Mouse (Mus musculus): ENCODE data around the gene Ddr2. TPM values are rescaled to one million over a fixed set of nuclear protein-coding genes. Genes with fewer than 3 reads are reported as not detected.
A peak's percentile ranks its signal among the peaks of the same experiment; 100 is the strongest.

The Ddr2 gene
- polyA plus RNA-seq (2015; fragmentation: Nextera tagmentation; extraction: Ambion mirVana): 1.1 and 1.2 TPM in 2 replicates

GRCm38 (mm10) chr1:170110516-170111332 is at the start of gene Ddr2:
Gene Ddr2 (minus strand): TSS chr1:170110762.
- no peak within 1 kb of the TSS for H3K27ac ChIP-seq (replicated peaks)
- 64% methylated on average over 17 of the region's 17 CpGs for WGBS (ENCODE audit: insufficient replicate concordance)
- H3K36me3 ChIP-seq (replicated peaks): no peaks in the 10 kb centered on the region
- ATAC-seq (ENCODE audit: insufficient read depth): no peak
- no peaks in the 10 kb centered on the region for H3K9me3 ChIP-seq (replicated peaks)
- no peak within 1 kb of the TSS for H3K9ac ChIP-seq
- no peak within 1 kb of the TSS for H3K4me2 ChIP-seq
- H3K4me1 ChIP-seq (replicated peaks): no peaks in the 10 kb centered on the region
- H3K4me3 ChIP-seq (replicated peaks): no peak within 1 kb of the TSS
- H3K27me3 ChIP-seq: no peaks in the 10 kb centered on the region

GRCm38 (mm10) chr1:170159707-170160106 is 49.1 kb upstream of the Ddr2 start:
- peaks cover 6% of the 10 kb centered on the region; the same call in 1 of the 2 replicates for H3K4me1 ChIP-seq (replicated peaks)
- no peak for ATAC-seq (ENCODE audit: insufficient read depth)
- H3K9me3 ChIP-seq (replicated peaks): no peaks in the 10 kb centered on the region
- no peak overlapping the region for H3K9ac ChIP-seq
- WGBS (ENCODE audit: insufficient replicate concordance): 77% methylated on average over 2 of the region's 2 CpGs
- H3K27me3 ChIP-seq: no peaks in the 10 kb centered on the region
- no peak overlapping the region for H3K4me2 ChIP-seq
- H3K4me3 ChIP-seq (replicated peaks): no peak overlapping the region
- peaks cover 48% of the 10 kb centered on the region for H3K36me3 ChIP-seq (replicated peaks)
- H3K27ac ChIP-seq (replicated peaks): no peak overlapping the region

GRCm38 (mm10) chr1:170155761-170156160 is 45.2 kb upstream of the Ddr2 start:
- Histone ChIP-seq H3K9me3 (replicated peaks) (no peaks in the 10 kb centered on the region), H3K9ac (no peak overlapping the region), H3K4me2 (no peak overlapping the region), H3K27me3 (no peaks in the 10 kb centered on the region), H3K4me3 (replicated peaks) (no peak overlapping the region), H3K27ac (replicated peaks) (no peak overlapping the region), H3K36me3 (replicated peaks) (peaks cover 45% of the 10 kb centered on the region), H3K4me1 (replicated peaks) (no peaks in the 10 kb centered on the region)
- ATAC-seq (ENCODE audit: insufficient read depth): no peak
- WGBS (ENCODE audit: insufficient replicate concordance): 77% methylated on average over 5 of the region's 5 CpGs

- Histone ChIP-seq H3K4me1 (replicated peaks) (no peaks in the 10 kb centered on the region), H3K36me3 (replicated peaks) (peaks cover 45% of the 10 kb centered on the region), H3K4me2 (no peak overlapping the region), H3K27me3 (no peaks in the 10 kb centered on the region), H3K27ac (replicated peaks) (no peak overlapping the region), H3K9ac (no peak overlapping the region), H3K9me3 (replicated peaks) (no peaks in the 10 kb centered on the region), H3K4me3 (replicated peaks) (no peak overlapping the region)
- 67% methylated on average over 2 of the region's 2 CpGs for WGBS (ENCODE audit: insufficient replicate concordance)
- no peak for ATAC-seq (ENCODE audit: insufficient read depth)
Measured at GRCm38 (mm10) chr1:170155298-170155697, 44.7 kb upstream of the Ddr2 start.

- Histone ChIP-seq H3K27me3 (no peaks in the 10 kb centered on the region), H3K36me3 (replicated peaks) (peaks cover 54% of the 10 kb centered on the region)
Measured at GRCm38 (mm10) chr1:170153986-170154385, 43.4 kb upstream of the Ddr2 start.

GRCm38 (mm10) chr1:170152552-170152951 is 42.0 kb upstream of the Ddr2 start:
- Histone ChIP-seq H3K27ac (replicated peaks) (no peak overlapping the region), H3K4me1 (replicated peaks) (peaks cover 22% of the 10 kb centered on the region), H3K9ac (no peak overlapping the region), H3K4me2 (no peak overlapping the region), H3K27me3 (no peaks in the 10 kb centered on the region), H3K36me3 (replicated peaks) (peaks cover 53% of the 10 kb centered on the region), H3K9me3 (replicated peaks) (no peaks in the 10 kb centered on the region), H3K4me3 (replicated peaks) (no peak overlapping the region)
- no peak for ATAC-seq (ENCODE audit: insufficient read depth)
- 77% methylated on average over 2 of the region's 2 CpGs for WGBS (ENCODE audit: insufficient replicate concordance)

More at GRCm38 (mm10) chr1:170153986-170154385, 43.4 kb upstream of the Ddr2 start:
- Histone ChIP-seq H3K27ac (replicated peaks) (no peak overlapping the region), H3K9me3 (replicated peaks) (no peaks in the 10 kb centered on the region), H3K4me1 (replicated peaks) (peaks cover 7% of the 10 kb centered on the region), H3K4me2 (no peak overlapping the region), H3K4me3 (replicated peaks) (no peak overlapping the region), H3K9ac (no peak overlapping the region)
- no peak for ATAC-seq (ENCODE audit: insufficient read depth)
- 81% methylated on average over 8 of the region's 8 CpGs for WGBS (ENCODE audit: insufficient replicate concordance)

GRCm38 (mm10) chr1:170150870-170151269 is 40.3 kb upstream of the Ddr2 start:
- peaks cover 51% of the 10 kb centered on the region for H3K36me3 ChIP-seq (replicated peaks)
- WGBS (ENCODE audit: insufficient replicate concordance): 83% methylated on average over 6 of the region's 6 CpGs

GRCm38 (mm10) chr1:170149756-170150155 is 39.2 kb upstream of the Ddr2 start:
- no peak overlapping the region for H3K9ac ChIP-seq
- no peak for ATAC-seq (ENCODE audit: insufficient read depth)
- H3K4me2 ChIP-seq: no peak overlapping the region
- H3K27ac ChIP-seq (replicated peaks): no peak overlapping the region
- peaks cover 25% of the 10 kb centered on the region for H3K4me1 ChIP-seq (replicated peaks)
- 57% methylated on average over 4 of the region's 4 CpGs for WGBS (ENCODE audit: insufficient replicate concordance)
- H3K9me3 ChIP-seq (replicated peaks): no peaks in the 10 kb centered on the region
- H3K4me3 ChIP-seq (replicated peaks): no peak overlapping the region
- H3K27me3 ChIP-seq: no peaks in the 10 kb centered on the region
- H3K36me3 ChIP-seq (replicated peaks): peaks cover 50% of the 10 kb centered on the region

More at GRCm38 (mm10) chr1:170150870-170151269, 40.3 kb upstream of the Ddr2 start:
- H3K27me3 ChIP-seq: no peaks in the 10 kb centered on the region
- H3K4me2 ChIP-seq: no peak overlapping the region
- H3K27ac ChIP-seq (replicated peaks): no peak overlapping the region
- no peak overlapping the region for H3K4me3 ChIP-seq (replicated peaks)
- no peaks in the 10 kb centered on the region for H3K9me3 ChIP-seq (replicated peaks)
- H3K9ac ChIP-seq: no peak overlapping the region
- ATAC-seq (ENCODE audit: insufficient read depth): no peak
- H3K4me1 ChIP-seq (replicated peaks): peaks cover 25% of the 10 kb centered on the region

- peak; percentile 84 for ATAC-seq (ENCODE audit: insufficient read depth)
- H3K4me2 ChIP-seq: 0 out of 2 replicates have a peak overlapping the region, but pooled peaks have one; percentile 24
- no peak overlapping the region for H3K9ac ChIP-seq
- H3K27ac ChIP-seq (replicated peaks): peak overlapping the region; percentile 76
- no peaks in the 10 kb centered on the region for H3K9me3 ChIP-seq (replicated peaks)
- H3K36me3 ChIP-seq (replicated peaks): peaks cover 52% of the 10 kb centered on the region
- no peak overlapping the region for H3K4me3 ChIP-seq (replicated peaks)
- WGBS (ENCODE audit: insufficient replicate concordance): 19% methylated on average over 6 of the region's 6 CpGs
- H3K27me3 ChIP-seq: no peaks in the 10 kb centered on the region
- H3K4me1 ChIP-seq (replicated peaks): peaks cover 25% of the 10 kb centered on the region
Measured at GRCm38 (mm10) chr1:170148536-170148935, 38.0 kb upstream of the Ddr2 start.

- Histone ChIP-seq H3K27me3 (no peaks in the 10 kb centered on the region), H3K27ac (replicated peaks) (peak overlapping the region; percentile 76), H3K9ac (no peak overlapping the region), H3K4me1 (replicated peaks) (peaks cover 25% of the 10 kb centered on the region), H3K4me2 (0 out of 2 replicates have a peak overlapping the region, but pooled peaks have one; percentile 24), H3K4me3 (replicated peaks) (no peak overlapping the region), H3K36me3 (replicated peaks) (peaks cover 58% of the 10 kb centered on the region), H3K9me3 (replicated peaks) (no peaks in the 10 kb centered on the region)
- ATAC-seq (ENCODE audit: insufficient read depth): peak; percentile 64
- WGBS (ENCODE audit: insufficient replicate concordance): 34% methylated on average over 9 of the region's 9 CpGs
Measured at GRCm38 (mm10) chr1:170147651-170148448, 37.3 kb upstream of the Ddr2 start.

GRCm38 (mm10) chr1:170145606-170146005 is 35.0 kb upstream of the Ddr2 start:
- Histone ChIP-seq H3K4me3 (replicated peaks) (no peak overlapping the region), H3K4me2 (no peak overlapping the region), H3K27me3 (no peaks in the 10 kb centered on the region), H3K9me3 (replicated peaks) (no peaks in the 10 kb centered on the region), H3K36me3 (replicated peaks) (peaks cover 69% of the 10 kb centered on the region), H3K4me1 (replicated peaks) (peaks cover 25% of the 10 kb centered on the region), H3K27ac (replicated peaks) (no peak overlapping the region), H3K9ac (no peak overlapping the region)
- WGBS (ENCODE audit: insufficient replicate concordance): 87% methylated on average over 4 of the region's 4 CpGs
- no peak for ATAC-seq (ENCODE audit: insufficient read depth)

Measured in liver, embryonic 15.5 days (tissue).